Mouse (Mus musculus) MEL-GATA-1-ER (cell line): ENCODE measurements around the gene Ttl.
A peak's percentile ranks its signal among the peaks of the same experiment; 100 is the strongest.

Source experiments
- DNase-seq: peaks from one replicate; pipeline ENCODE4 v3.0.0-alpha.2; 2012; ENCODE audit warnings: low read depth; ENCODE audit errors: extremely low read depth

Ttl gene

GRCm38 (mm10) chr2:129083514-129083913 is 17.8 kb downstream of the Ttl start:
- no peak for DNase-seq

- no peak for DNase-seq
Observed at GRCm38 (mm10) chr2:129084959-129085358, 19.2 kb downstream of the Ttl start.

- DNase-seq: no peak
Observed at GRCm38 (mm10) chr2:129087520-129087919, 21.8 kb downstream of the Ttl start.

GRCm38 (mm10) chr2:129090370-129090769 is 24.6 kb downstream of the Ttl start:
- DNase-seq: no peak

- DNase-seq: no peak
Observed at GRCm38 (mm10) chr2:129092810-129093209, 27.1 kb downstream of the Ttl start.

GRCm38 (mm10) chr2:129093926-129094724 is 28.4 kb downstream of the Ttl start:
- DNase-seq: no peak

- peak; percentile 88 for DNase-seq
Observed at GRCm38 (mm10) chr2:129100784-129101310, 35.1 kb downstream of the Ttl start, which contains the start of gene Polr1b. Gene Polr1b (plus strand): TSS chr2:129100995.

GRCm38 (mm10) chr2:129112924-129113323 is 47.2 kb downstream of the Ttl start:
- no peak for DNase-seq

- no peak for DNase-seq
Observed at GRCm38 (mm10) chr2:129115706-129116367, 50.1 kb downstream of the Ttl start.

GRCm38 (mm10) chr2:129116368-129116739 is 50.6 kb downstream of the Ttl start:
- no peak for DNase-seq

- no peak for DNase-seq
Observed at GRCm38 (mm10) chr2:129118061-129118460, 52.3 kb downstream of the Ttl start.

- DNase-seq: no peak
Observed at GRCm38 (mm10) chr2:129121986-129122385, 56.2 kb downstream of the Ttl start.

GRCm38 (mm10) chr2:129129412-129129929 is 63.7 kb downstream of the Ttl start, which contains the start of gene Chchd5:
Gene Chchd5 (plus strand): TSS chr2:129129700.
- DNase-seq: peak; percentile 98

- peak; percentile 24 for DNase-seq
Observed at GRCm38 (mm10) chr2:129129987-129130545, 64.3 kb downstream of the Ttl start.

GRCm38 (mm10) chr2:129130776-129131175 is 65.0 kb downstream of the Ttl start:
- no peak for DNase-seq

- no peak for DNase-seq
Observed at GRCm38 (mm10) chr2:129132231-129132630, 66.5 kb downstream of the Ttl start.

GRCm38 (mm10) chr2:129133006-129133805 is 67.5 kb downstream of the Ttl start:
- no peak for DNase-seq

- DNase-seq: no peak
Observed at GRCm38 (mm10) chr2:129139906-129140305, 74.2 kb downstream of the Ttl start.
